Mouse (Mus musculus) neural tube, postnatal 0 days (tissue): ENCODE measurements around the gene Hspa1a. TPM values are rescaled to one million over a fixed set of nuclear protein-coding genes. Genes with fewer than 3 reads are reported as not detected.

ENCODE experiments used
- polyA plus RNA-seq: library from polyadenylated mRNA; unstranded; fragments of >200 nt; fragmentation: Nextera tagmentation; extraction: Ambion mirVana; gene quantifications from 2 replicates; pipeline ENCODE4 v1.2.1, GENCODE M21; 2015

Gene Hspa1a
- 13.8 and 15.5 TPM in 2 replicates for polyA plus RNA-seq

GRCm38 (mm10) chr17:34972069-34972749 is at the start of gene Hspa1a, which contains the start of gene Hspa1l:
Hspa1a (minus strand) TSS chr17:34972156.
Hspa1l (plus strand) TSS chr17:34972703.

GRCm38 (mm10) chr17:35016376-35016775 is 44.4 kb upstream of the Hspa1a start, which contains the start of gene Vwa7:
Vwa7 (plus strand) TSS chr17:35016579.

GRCm38 (mm10) chr17:35000717-35001451 is 28.9 kb upstream of the Hspa1a start, which contains the start of gene Vars:
Vars (plus strand) TSS chr17:35000987.

GRCm38 (mm10) chr17:34981690-34982180 is 9.8 kb upstream of the Hspa1a start, which contains the start of gene Lsm2:
Lsm2 (plus strand) TSS chr17:34981862.

GRCm38 (mm10) chr17:34969822-34970221 is 2.1 kb downstream of the Hspa1a start, which contains the start of gene Gm20481:
Gm20481 (plus strand) TSS chr17:34969912.

GRCm38 (mm10) chr17:34959130-34959778 is 12.7 kb downstream of the Hspa1a start, which contains the start of gene Hspa1b:
Hspa1b (minus strand) TSS chr17:34959238.

GRCm38 (mm10) chr17:34931061-34931734 is 40.8 kb downstream of the Hspa1a start, which contains the start of gene Neu1:
Neu1 (plus strand) TSS chr17:34931253.

Other genes with a start within 250 kb of the Hspa1a start
- 2.0 and 2.5 TPM in 2 replicates for gene C4b, start 228.3 kb downstream of the Hspa1a start, polyA plus RNA-seq
- not detected in 2 replicates for gene Cyp21a1, start 167.6 kb downstream of the Hspa1a start, polyA plus RNA-seq
- 39.4 and 46.3 TPM in 2 replicates for gene Stk19, start 135.2 kb downstream of the Hspa1a start, polyA plus RNA-seq
- gene Dxo, start 135.1 kb downstream of the Hspa1a start, polyA plus RNA-seq: 40.6 and 50.7 TPM in 2 replicates
- 39.3 and 47.4 TPM in 2 replicates for gene Skiv2l, start 121.9 kb downstream of the Hspa1a start, polyA plus RNA-seq
- gene Nelfe, start 121.8 kb downstream of the Hspa1a start, polyA plus RNA-seq: 57.6 and 63.6 TPM in 2 replicates
- 1.4 and 1.6 TPM in 2 replicates for gene Cfb, start 109.6 kb downstream of the Hspa1a start, polyA plus RNA-seq
- 6.0 and 6.9 TPM in 2 replicates for gene Zbtb12, start 92.7 kb downstream of the Hspa1a start, polyA plus RNA-seq
- gene Gm20547, start 90.1 kb downstream of the Hspa1a start, polyA plus RNA-seq: not detected in 2 replicates
- gene C2, start 73.9 kb downstream of the Hspa1a start, polyA plus RNA-seq: 4.2 and 4.8 TPM in 2 replicates
- 59.7 and 73.8 TPM in 2 replicates for gene Ehmt2, start 73.7 kb downstream of the Hspa1a start, polyA plus RNA-seq
- 0.10 TPM in 1 of 2 replicates, not detected in the other for gene Slc44a4, start 57.7 kb downstream of the Hspa1a start, polyA plus RNA-seq
- 40.7 and 44.0 TPM in 2 replicates for gene Neu1, start 40.9 kb downstream of the Hspa1a start, polyA plus RNA-seq
- 0.79 and 1.4 TPM in 2 replicates for gene Hspa1b, start 12.9 kb downstream of the Hspa1a start, polyA plus RNA-seq
- not detected in 2 replicates for gene Gm20481, start 2.2 kb downstream of the Hspa1a start, polyA plus RNA-seq
- gene Hspa1l, start 547 bp upstream of the Hspa1a start, polyA plus RNA-seq: 0.58 and 0.76 TPM in 2 replicates
- gene Lsm2, start 9.7 kb upstream of the Hspa1a start, polyA plus RNA-seq: 88.6 and 94.3 TPM in 2 replicates
- gene Vars, start 28.8 kb upstream of the Hspa1a start, polyA plus RNA-seq: 38.5 and 45.0 TPM in 2 replicates
- gene Vwa7, start 44.4 kb upstream of the Hspa1a start, polyA plus RNA-seq: 0.25 and 0.59 TPM in 2 replicates
- 3.2 and 4.4 TPM in 2 replicates for gene Sapcd1, start 55.9 kb upstream of the Hspa1a start, polyA plus RNA-seq
- 1.6 and 2.0 TPM in 2 replicates for gene Msh5, start 74.6 kb upstream of the Hspa1a start, polyA plus RNA-seq
- 72.4 and 75.0 TPM in 2 replicates for gene Clic1, start 77.8 kb upstream of the Hspa1a start, polyA plus RNA-seq
- 173 and 187 TPM in 2 replicates for gene Ddah2, start 86.9 kb upstream of the Hspa1a start, polyA plus RNA-seq
- gene Ly6g6c, start 93.2 kb upstream of the Hspa1a start, polyA plus RNA-seq: not detected in 2 replicates
- gene Mpig6b, start 94.0 kb upstream of the Hspa1a start, polyA plus RNA-seq: 0.19 and 0.22 TPM in 2 replicates
- gene Ly6g6e, start 104.7 kb upstream of the Hspa1a start, polyA plus RNA-seq: 0.52 and 1.2 TPM in 2 replicates
- gene Ly6g6d, start 105.9 kb upstream of the Hspa1a start, polyA plus RNA-seq: 0.81 and 1.9 TPM in 2 replicates
- 0.31 TPM in 1 of 2 replicates, not detected in the other for gene Ly6g6f, start 113.5 kb upstream of the Hspa1a start, polyA plus RNA-seq
- gene Abhd16a, start 117.1 kb upstream of the Hspa1a start, polyA plus RNA-seq: 114 and 120 TPM in 2 replicates
- gene Ly6g5c, start 136.1 kb upstream of the Hspa1a start, polyA plus RNA-seq: not detected in 2 replicates
- 0.48 and 0.59 TPM in 2 replicates for gene Ly6g5b, start 143.3 kb upstream of the Hspa1a start, polyA plus RNA-seq
- 15.3 and 17.2 TPM in 2 replicates for gene Gpank1, start 149.3 kb upstream of the Hspa1a start, polyA plus RNA-seq
- gene Csnk2b, start 149.9 kb upstream of the Hspa1a start, polyA plus RNA-seq: 377 and 395 TPM in 2 replicates
- 9.6 and 11.8 TPM in 2 replicates for gene D17H6S53E, start 154.2 kb upstream of the Hspa1a start, polyA plus RNA-seq
- gene Apom, start 159.9 kb upstream of the Hspa1a start, polyA plus RNA-seq: 0.21 TPM in 1 of 2 replicates, not detected in the other
- gene Bag6, start 163.0 kb upstream of the Hspa1a start, polyA plus RNA-seq: 51.1 and 58.5 TPM in 2 replicates
- gene Prrc2a, start 192.7 kb upstream of the Hspa1a start, polyA plus RNA-seq: 109 and 138 TPM in 2 replicates
- 15.4 and 15.5 TPM in 2 replicates for gene Aif1, start 203.9 kb upstream of the Hspa1a start, polyA plus RNA-seq
- gene Lst1, start 216.3 kb upstream of the Hspa1a start, polyA plus RNA-seq: 10.1 and 10.9 TPM in 2 replicates
- 1.4 and 1.6 TPM in 2 replicates for gene Ltb, start 222.3 kb upstream of the Hspa1a start, polyA plus RNA-seq
- gene Tnf, start 229.9 kb upstream of the Hspa1a start, polyA plus RNA-seq: 0.12 TPM in 1 of 2 replicates, not detected in the other
- 0.71 and 1.0 TPM in 2 replicates for gene Lta, start 233.2 kb upstream of the Hspa1a start, polyA plus RNA-seq
- 0.46 and 0.48 TPM in 2 replicates for gene Gm16181, start 248.7 kb upstream of the Hspa1a start, polyA plus RNA-seq